Mouse (Mus musculus) left cerebral cortex, adult 18-20 months (tissue): ENCODE data around the gene Tbc1d8. TPM values are rescaled to one million over a fixed set of nuclear protein-coding genes. Genes with fewer than 3 reads are reported as not detected.

Experiments used
- DNase-seq, 2 experiments: peaks; one replicate each; pipeline ENCODE4 v3.0.0; 2021 to 2022; ENCODE audit warnings: low spot score in 2 of 2, mixed read lengths in 1 of 2
- total RNA-seq, 2 experiments: library from RNA; stranded (reverse); gene quantifications; 2 replicates each; pipeline ENCODE4 v1.2.3; 2021

The Tbc1d8 gene
- total RNA-seq, 2 experiments from 2014 or later: 19.3 to 20.5 TPM

DNA sequence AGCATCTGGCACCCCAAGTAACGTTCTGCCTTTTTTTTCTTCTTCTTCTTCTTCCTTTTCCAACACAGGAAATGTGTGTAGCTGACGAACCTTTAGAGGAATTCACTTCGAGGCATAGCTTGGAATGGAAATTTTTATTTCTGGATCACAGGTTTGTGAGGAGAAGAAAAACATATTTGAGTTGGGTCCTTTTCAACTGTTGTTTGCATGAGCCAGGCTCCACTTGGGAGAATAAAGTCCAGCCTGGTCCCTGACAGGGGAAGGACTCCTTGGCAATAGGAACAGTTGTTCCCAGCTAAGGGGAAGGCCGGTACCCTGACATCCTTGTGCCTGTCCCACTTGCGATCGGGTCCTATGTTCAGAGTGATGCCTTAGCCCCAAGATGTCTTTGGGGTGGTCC is 153.3 kb downstream of the Tbc1d8 start:
- no peak for DNase-seq

DNA sequence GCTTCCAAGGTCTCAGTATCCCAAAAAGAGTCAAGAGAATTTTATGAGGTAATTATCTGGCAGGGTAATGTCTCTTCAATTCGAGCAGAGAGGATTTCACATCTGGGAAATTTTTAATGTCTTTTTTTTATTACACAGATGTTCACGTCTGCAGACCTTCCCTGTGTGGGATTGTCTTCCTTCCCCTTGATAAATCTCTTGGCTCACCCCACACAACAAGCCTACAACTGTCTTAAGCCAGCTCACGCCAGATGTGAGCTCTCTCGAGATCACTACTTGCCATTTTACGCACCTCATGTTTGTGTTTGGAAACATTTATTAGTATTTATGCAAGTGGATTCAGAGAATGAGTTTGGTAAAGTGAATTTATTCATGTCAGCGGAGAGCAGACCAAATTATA is 156.6 kb downstream of the Tbc1d8 start:
- no peak for DNase-seq

Other genes with a start within 250 kb of the Tbc1d8 start
- gene Rpl31, start 110.9 kb downstream of the Tbc1d8 start, total RNA-seq: 100 to 1,000 TPM; 515 to 567 TPM
- gene Cnot11, start 56.2 kb upstream of the Tbc1d8 start, total RNA-seq: 10 to 100 TPM; 23.8 to 25.5 TPM
- 10 to 100 TPM; 31.2 to 34.2 TPM for gene Rnf149, start 98.7 kb upstream of the Tbc1d8 start, total RNA-seq
- gene Creg2, start 172.7 kb upstream of the Tbc1d8 start, total RNA-seq: 10 to 100 TPM; 87.9 to 90.6 TPM
- under 1 TPM in 1 of 2 experiments, not detected in 1; 0.16 TPM for gene Rfx8, start 242.2 kb upstream of the Tbc1d8 start, total RNA-seq